Mouse (Mus musculus): ENCODE results near the gene Emsy.

GRCm38 (mm10) chr7:98601715-98602114 is 54.9 kb downstream of the Emsy start:
- no peak for TF ChIP-seq CTCF (IDR thresholded peaks at IDR 0.05; ENCODE audit: borderline replicate concordance, insufficient read depth, low read depth, low read length)
- TF ChIP-seq POLR2A (IDR thresholded peaks at IDR 0.05; ENCODE audit: borderline replicate concordance, insufficient read depth, low read length): no peak

Data from cerebellum, adult 2 months (tissue).